Mouse (Mus musculus): ENCODE results near the gene Pacs1.

DNA sequence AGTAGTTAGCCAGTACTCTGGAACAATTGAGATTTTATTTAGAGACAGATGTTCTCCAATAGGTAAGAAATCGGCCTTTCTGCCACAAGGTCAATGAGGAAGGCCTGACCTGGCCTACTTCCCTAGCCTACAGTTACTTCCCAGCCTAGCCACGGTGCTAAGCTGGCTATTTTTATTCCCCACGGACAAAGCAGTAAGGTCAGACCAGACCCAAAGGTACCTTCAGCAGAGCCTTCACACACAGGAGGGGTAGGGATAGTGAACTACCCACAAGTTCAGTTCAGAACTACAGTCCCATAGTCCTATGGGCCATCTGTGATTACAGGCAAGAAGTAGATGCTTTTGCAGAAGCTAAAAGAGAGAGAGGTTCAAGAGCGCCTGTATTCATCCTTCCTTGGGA lies 997 bp upstream of the Pacs1 start:
- no peak for TF ChIP-seq EP300 (IDR thresholded peaks at IDR 0.05; ENCODE audit: low read depth)
- no peak for TF ChIP-seq CTCF (IDR thresholded peaks at IDR 0.05; ENCODE audit: low read depth)
